ENCODE assay signal across 9 mouse cellular contexts in genomic region chr14:93381163-93381562, GRCm38 (mm10).
A peak's percentile ranks its signal among the peaks of the same experiment; 100 is the strongest.
DNase-seq lines count a peak whose midpoint lies in the region; ATAC-seq and TF ChIP-seq lines count a peak whose summit lies in the region.
"Had no signal": no experiment of that assay in that cellular context is flagged by ENCODE, and none has a peak within 500 bp of the region (broad histone marks: within the 10 kb centered on the region; RNA-seq: fewer than 3 reads in every experiment).

No protein-coding gene starts in this region.

- H3K27ac ChIP-seq in CH12.LX (ENCODE audit: insufficient read depth, low read depth) = no peak overlapping the region
- no peak overlapping the region for H3K27ac ChIP-seq in cortical plate, adult 2 months (ENCODE audit: insufficient read depth, low read length)

- in situ Hi-C loops in CH12.LX (cut with MboI; ENCODE audit: low pct_ligation_motif_present, low pct_unique_long_range_greater_than_20kb, low sequenced_read_pairs) = no loop called here

- TF ChIP-seq RAD21 in CH12.LX (IDR thresholded peaks at IDR 0.05; ENCODE audit: low read depth, low read length) = peak; percentile 28

- H3K9ac ChIP-seq in CH12.LX (ENCODE audit: insufficient read depth, low read depth) = no peak overlapping the region

- peak in 1 of 2 experiments; percentile 43; a peak in 2 of 4 replicates for TF ChIP-seq CTCF in CH12.LX (conservative IDR thresholded peaks at IDR 0.05 in 1 of 2, IDR thresholded peaks at IDR 0.05 in 1 of 2; ENCODE audit: low read depth in 2 of 2, low read length in 2 of 2)
- peak; percentile 62 for TF ChIP-seq CTCF in cortical plate, adult 2 months (IDR thresholded peaks at IDR 0.05; ENCODE audit: extremely low read depth, insufficient read depth, low read length)

- peak; percentile 5 for DNase-seq in heart, postnatal 4 days
- no peak for DNase-seq in heart, postnatal 25 days (ENCODE audit: low spot score)
- DNase-seq in CH12.LX (ENCODE audit: extremely low read depth) = no peak
- DNase-seq in left cerebral cortex, postnatal 14 days (ENCODE audit: low spot score in 2 of 2) = peak; percentile 23 to 29
- DNase-seq in adrenal gland, postnatal 25 days = no peak
- DNase-seq in c-Kit-positive CD71-positive TER-119-positive erythroid progenitor cells, embryonic 14.5 days (ENCODE audit: low spot score) = no peak

- H3K9me3 ChIP-seq in CH12.LX (replicated peaks; ENCODE audit: low read length) = peaks cover 22% of the 10 kb centered on the region
- H3K9me3 ChIP-seq: megakaryocyte, embryonic 14.5 days had no signal

- intact Hi-C loops in heart, postnatal 25 days (cut with DNase I) = no loop called here
- intact Hi-C loops in left cerebral cortex, postnatal 14 days (cut with DNase I) = loop anchor here (5.0 kb wide), 1 partner anchor 506 kb away; no protein-coding TSS in a partner anchor

- no peak for TF ChIP-seq EP300 in CH12.LX (IDR thresholded peaks at IDR 0.05; ENCODE audit: low read length)

- no peak overlapping the region for H3K4me3 ChIP-seq in CH12.LX (replicated peaks in 1 of 3; ENCODE audit: low read depth in 2 of 3, low read length in 2 of 3, poor library complexity in 1 of 3)
- no peak overlapping the region for H3K4me3 ChIP-seq in cortical plate, adult 2 months (ENCODE audit: insufficient read depth, low read length)
- H3K4me3 ChIP-seq: megakaryocyte, embryonic 14.5 days had no signal

- H3K4me1 ChIP-seq in CH12.LX (ENCODE audit: control insufficient read depth in 1 of 2, insufficient read depth in 2 of 2) = no peaks in the 10 kb centered on the region
- no peaks in the 10 kb centered on the region for H3K4me1 ChIP-seq in cortical plate, adult 2 months (ENCODE audit: control insufficient read depth, insufficient read depth, low read length)
- H3K4me1 ChIP-seq: megakaryocyte, embryonic 14.5 days had no signal

- no peaks in the 10 kb centered on the region for H3K79me2 ChIP-seq in CH12.LX (replicated peaks; ENCODE audit: control insufficient read depth, extremely low read depth, insufficient read depth, poor library complexity, severe bottlenecking)

- H3K27me3 ChIP-seq in CH12.LX (replicated peaks) = no peaks in the 10 kb centered on the region
- H3K27me3 ChIP-seq: megakaryocyte, embryonic 14.5 days had no signal

- no peak overlapping the region for H3K4me2 ChIP-seq in CH12.LX (ENCODE audit: insufficient read depth, low read depth, poor library complexity, severe bottlenecking)

- dilution Hi-C loops in CH12.LX (cut with MboI; ENCODE audit: extremely low pct_ligation_motif_present, extremely low pct_unique_long_range_greater_than_20kb, low sequenced_read_pairs) = no loop called here

- no peaks in the 10 kb centered on the region for H3K36me3 ChIP-seq in CH12.LX (replicated peaks in 1 of 2; ENCODE audit: control insufficient read depth in 1 of 2, insufficient read depth in 1 of 2, low read length in 1 of 2)

- no peak for ATAC-seq in erythroblast, adult 5-6 weeks (replicated peaks; ENCODE audit: low FRiP score, poor library complexity, severe bottlenecking)

- TF ChIP-seq POLR2A in CH12.LX (IDR thresholded peaks at IDR 0.05; ENCODE audit: low read depth, low read length) = no peak
- TF ChIP-seq POLR2A in cortical plate, adult 2 months (IDR thresholded peaks at IDR 0.05; ENCODE audit: extremely low read depth, insufficient read depth, low read length) = no peak

TF ChIP-seq in CH12.LX, 34 proteins besides CTCF, POLR2A, EP300 and RAD21:
- TF ChIP-seq JUND (conservative IDR thresholded peaks at IDR 0.05; ENCODE audit: low read depth, low read length) = no peak
- no peak for TF ChIP-seq USF1 (IDR thresholded peaks at IDR 0.05; ENCODE audit: low read depth, low read length)
- TF ChIP-seq CHD2 (IDR thresholded peaks at IDR 0.05; ENCODE audit: low read length) = no peak
- no peak for TF ChIP-seq TBP (conservative IDR thresholded peaks at IDR 0.05; ENCODE audit: low read depth, low read length)
- TF ChIP-seq NRF1 (IDR thresholded peaks at IDR 0.05; ENCODE audit: low read depth, low read length) = no peak
- TF ChIP-seq MAX (IDR thresholded peaks at IDR 0.05; ENCODE audit: low read length) = no peak
- TF ChIP-seq PAX5 (IDR thresholded peaks at IDR 0.05; ENCODE audit: low read length) = no peak
- TF ChIP-seq CHD1 (IDR thresholded peaks at IDR 0.05; ENCODE audit: low read depth, low read length) = no peak
- TF ChIP-seq NELFE (IDR thresholded peaks at IDR 0.05; ENCODE audit: low read depth, low read length) = no peak
- no peak; the same call in 1 of the 2 replicates for TF ChIP-seq SMC3 (IDR thresholded peaks at IDR 0.05; ENCODE audit: low read depth, low read length)
- TF ChIP-seq UBTF (IDR thresholded peaks at IDR 0.05; ENCODE audit: low read depth, low read length) = no peak
- TF ChIP-seq IRF4 (IDR thresholded peaks at IDR 0.05; ENCODE audit: low read depth, low read length) = no peak
- TF ChIP-seq RCOR1 (conservative IDR thresholded peaks at IDR 0.05; ENCODE audit: low read depth, low read length) = no peak
- no peak for TF ChIP-seq BHLHE40 (IDR thresholded peaks at IDR 0.05; ENCODE audit: low read depth, low read length)
TF ChIP-seq in CH12.LX: peak in this region for 0.

Comparison
In these comparisons a context has a peak if more than half of its experiments do, and no peak if none do; other contexts are left out.
1. DNase-seq: peak in heart, postnatal 4 days (single experiment) and left cerebral cortex, postnatal 14 days (2 of 2); none in heart, postnatal 25 days (single experiment), CH12.LX (single experiment), adrenal gland, postnatal 25 days (single experiment) and c-Kit-positive CD71-positive TER-119-positive erythroid progenitor cells, embryonic 14.5 days (single experiment).